Mouse (Mus musculus) urinary bladder, adult 18-20 months (tissue): ENCODE measurements around the gene Myo3b.

ENCODE experiments used
- DNase-seq, 2 experiments: peaks; one replicate each; pipeline ENCODE4 v3.0.0; 2022; ENCODE audit warnings: low spot score in 2 of 2, mixed read lengths in 2 of 2

Gene Myo3b

GRCm38 (mm10) chr2:70444141-70444540, 405.2 kb downstream of the Myo3b start:
- no peak for DNase-seq

GRCm38 (mm10) chr2:70456205-70456604, 417.3 kb downstream of the Myo3b start:
- DNase-seq: no peak

- DNase-seq: no peak
Observed at GRCm38 (mm10) chr2:70463606-70464005, 424.7 kb downstream of the Myo3b start.

- no peak for DNase-seq
Observed at GRCm38 (mm10) chr2:70471136-70471535, 432.2 kb downstream of the Myo3b start.

- DNase-seq: peak in 1 of 2 experiments; percentile 14
Observed at GRCm38 (mm10) chr2:70471861-70472620, 433.1 kb downstream of the Myo3b start.
